Mouse (Mus musculus): ENCODE data around the gene Kcnk4. TPM values are rescaled to one million over a fixed set of nuclear protein-coding genes. Genes with fewer than 3 reads are reported as not detected.

Kcnk4 gene
- total and polyA plus RNA-seq, 3 experiments, result 0.15 to 1.8 TPM; not detected in 1

DNA sequence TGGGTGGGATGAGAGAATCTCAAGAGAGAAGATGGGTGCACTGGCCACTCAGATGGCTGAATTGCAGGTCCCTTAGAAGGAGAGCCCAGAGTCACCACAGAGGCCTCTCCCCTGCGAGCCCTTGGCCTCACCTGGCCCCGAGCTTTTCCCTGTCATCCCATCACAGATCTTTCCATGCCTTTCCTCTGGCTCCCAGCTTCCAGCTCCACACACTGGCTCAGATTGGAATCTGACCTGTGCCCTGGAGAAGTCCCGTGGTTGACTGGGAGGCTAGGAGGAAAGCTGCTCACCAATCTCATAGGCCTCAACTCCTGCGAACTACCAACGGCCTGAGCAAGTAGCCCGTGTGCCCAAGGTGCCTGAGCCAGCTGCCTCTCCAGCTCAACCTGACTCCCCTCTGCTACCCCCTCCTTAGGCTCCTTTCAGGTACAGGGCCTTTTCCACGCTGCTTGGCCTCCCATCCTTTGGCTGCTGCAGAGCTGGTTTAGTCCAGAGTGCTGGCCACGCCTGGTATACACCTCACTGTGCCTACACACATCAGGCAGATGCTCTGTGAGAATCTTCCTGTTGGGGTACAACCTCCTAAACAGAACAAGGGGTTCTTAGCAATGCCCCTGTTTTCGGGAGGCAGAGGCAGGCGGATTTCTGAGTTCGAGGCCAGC is 28.7 kb downstream of the Kcnk4 start:
- H3K9ac ChIP-seq (ENCODE audit: control insufficient read depth, low read depth, low read length, poor library complexity, severe bottlenecking), result no peak overlapping the region
- no peak overlapping the region for H3K27ac ChIP-seq (ENCODE audit: control insufficient read depth, low read depth, low read length)
- H3K36me3 ChIP-seq (ENCODE audit: control insufficient read depth in 1 of 2, insufficient read depth in 2 of 2, low read length in 2 of 2), result peaks cover 0 to 5% of the 10 kb centered on the region in 2 experiments; a peak in 2 of 4 replicates
- H3K4me3 ChIP-seq (ENCODE audit: control insufficient read depth in 1 of 2, insufficient read depth in 1 of 2, low read depth in 2 of 2, low read length in 2 of 2), result no peak overlapping the region
- peaks cover 0 to 8% of the 10 kb centered on the region in 2 experiments; a peak in 2 of 4 replicates for H3K4me1 ChIP-seq (ENCODE audit: control insufficient read depth in 1 of 2, insufficient read depth in 2 of 2, low read length in 2 of 2)
- no peaks in the 10 kb centered on the region for H3K9me3 ChIP-seq (replicated peaks; ENCODE audit: insufficient read depth, low read length)
- TF ChIP-seq MXI1 (IDR thresholded peaks at IDR 0.05; ENCODE audit: low read depth, low read length) (no peak), UBTF (IDR thresholded peaks at IDR 0.05; ENCODE audit: borderline replicate concordance, insufficient read depth, low read depth, low read length) (no peak), GATA1 (IDR thresholded peaks at IDR 0.05; ENCODE audit: low read depth, low read length) (no peak), RCOR1 (IDR thresholded peaks at IDR 0.05; ENCODE audit: low read depth, low read length) (no peak), MAFK (IDR thresholded peaks at IDR 0.05; ENCODE audit: borderline replicate concordance, low read depth, low read length) (no peak), ZKSCAN1 (IDR thresholded peaks at IDR 0.05; ENCODE audit: low read depth, low read length) (no peak), CHD2 (IDR thresholded peaks at IDR 0.05; ENCODE audit: low read length) (no peak), POLR2A (IDR thresholded peaks at IDR 0.05; ENCODE audit: control insufficient read depth in 1 of 2, insufficient read depth in 1 of 2, low read depth in 1 of 2, low read length in 2 of 2, poor library complexity in 1 of 2) (no peak), ZMIZ1 (IDR thresholded peaks at IDR 0.05; ENCODE audit: low read depth, low read length) (no peak), MAZ (IDR thresholded peaks at IDR 0.05; ENCODE audit: low read depth, low read length) (no peak), ETS1 (IDR thresholded peaks at IDR 0.05; ENCODE audit: low read depth, low read length) (no peak)
- no peak for DNase-seq (ENCODE audit: low read depth, low spot score)
- H3K79me2 ChIP-seq (ENCODE audit: control insufficient read depth, insufficient read depth, low read length, poor library complexity), result peaks cover 22% of the 10 kb centered on the region
- no peaks in the 10 kb centered on the region for H3K27me3 ChIP-seq (ENCODE audit: control insufficient read depth in 1 of 2, insufficient read depth in 2 of 2, low read length in 2 of 2)

DNA sequence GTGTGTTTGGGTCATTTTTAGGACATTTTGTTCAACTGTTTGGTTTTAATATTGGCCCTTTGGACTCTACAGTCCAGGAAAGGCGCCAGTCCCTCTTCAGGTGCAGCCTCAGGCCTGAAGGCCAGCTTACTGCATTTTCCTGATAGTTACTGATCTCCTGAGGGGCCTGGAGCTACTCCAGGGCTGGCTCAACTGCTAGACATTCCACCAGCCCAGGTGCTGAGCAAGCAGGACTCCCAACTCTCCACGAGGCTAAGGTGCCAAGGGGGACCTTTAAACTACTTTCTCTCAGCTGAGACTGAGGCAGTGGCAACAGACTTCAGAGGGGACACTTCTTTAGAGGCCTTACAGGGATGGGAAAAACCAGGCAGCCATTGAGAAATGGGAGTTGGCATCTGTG is 29.5 kb downstream of the Kcnk4 start:
- Histone ChIP-seq H3K9ac (ENCODE audit: control insufficient read depth, low read depth, low read length, poor library complexity, severe bottlenecking) (no peak overlapping the region), H3K4me3 (ENCODE audit: control insufficient read depth in 1 of 2, insufficient read depth in 1 of 2, low read depth in 2 of 2, low read length in 2 of 2) (no peak overlapping the region), H3K27me3 (ENCODE audit: control insufficient read depth in 1 of 2, insufficient read depth in 2 of 2, low read length in 2 of 2) (no peaks in the 10 kb centered on the region), H3K79me2 (ENCODE audit: control insufficient read depth, insufficient read depth, low read length, poor library complexity) (peaks cover 20% of the 10 kb centered on the region), H3K9me3 (replicated peaks; ENCODE audit: insufficient read depth, low read length) (no peaks in the 10 kb centered on the region), H3K4me1 (ENCODE audit: control insufficient read depth in 1 of 2, insufficient read depth in 2 of 2, low read length in 2 of 2) (peaks cover 0 to 8% of the 10 kb centered on the region in 2 experiments; a peak in 2 of 4 replicates), H3K36me3 (ENCODE audit: control insufficient read depth in 1 of 2, insufficient read depth in 2 of 2, low read length in 2 of 2) (peaks cover 0 to 5% of the 10 kb centered on the region in 2 experiments; a peak in 2 of 4 replicates), H3K27ac (ENCODE audit: control insufficient read depth, low read depth, low read length) (no peak overlapping the region)
- TF ChIP-seq ZKSCAN1 (IDR thresholded peaks at IDR 0.05; ENCODE audit: low read depth, low read length) (no peak), BHLHE40 (IDR thresholded peaks at IDR 0.05; ENCODE audit: borderline replicate concordance, low read depth, low read length) (no peak), MAZ (IDR thresholded peaks at IDR 0.05; ENCODE audit: low read depth, low read length) (no peak), TCF12 (IDR thresholded peaks at IDR 0.05; ENCODE audit: low read depth, low read length) (no peak), GABPA (IDR thresholded peaks at IDR 0.05; ENCODE audit: low read depth, low read length) (no peak), RCOR1 (IDR thresholded peaks at IDR 0.05; ENCODE audit: low read depth, low read length) (no peak), USF1 (IDR thresholded peaks at IDR 0.05; ENCODE audit: low read depth, low read length) (no peak), ELF1 (IDR thresholded peaks at IDR 0.05; ENCODE audit: low read depth, low read length) (no peak), EP300 (IDR thresholded peaks at IDR 0.05; ENCODE audit: low read depth in 1 of 2, low read length in 2 of 2) (no peak), SIN3A (IDR thresholded peaks at IDR 0.05; ENCODE audit: low read length) (no peak), ZC3H11A (IDR thresholded peaks at IDR 0.05; ENCODE audit: low read depth, low read length) (no peak), JUND (IDR thresholded peaks at IDR 0.05; ENCODE audit: low read depth, low read length) (no peak), MEF2A (IDR thresholded peaks at IDR 0.05; ENCODE audit: extremely low read depth, insufficient replicate concordance, low read depth, low read length, poor library complexity, severe bottlenecking) (no peak), TBP (IDR thresholded peaks at IDR 0.05; ENCODE audit: low read depth, low read length) (no peak), MYC (IDR thresholded peaks at IDR 0.05; ENCODE audit: low read depth, low read length) (no peak), ZMIZ1 (IDR thresholded peaks at IDR 0.05; ENCODE audit: low read depth, low read length) (no peak), NELFE (IDR thresholded peaks at IDR 0.05; ENCODE audit: low read depth, low read length) (no peak), UBTF (IDR thresholded peaks at IDR 0.05; ENCODE audit: borderline replicate concordance, insufficient read depth, low read depth, low read length) (no peak), MXI1 (IDR thresholded peaks at IDR 0.05; ENCODE audit: low read depth, low read length) (no peak), MYB (IDR thresholded peaks at IDR 0.05; ENCODE audit: low read depth, low read length) (no peak)
- no peak for DNase-seq (ENCODE audit: low read depth, low spot score)

All from MEL (cell line).